Mouse (Mus musculus): ENCODE results near the gene Grap2.

DNA sequence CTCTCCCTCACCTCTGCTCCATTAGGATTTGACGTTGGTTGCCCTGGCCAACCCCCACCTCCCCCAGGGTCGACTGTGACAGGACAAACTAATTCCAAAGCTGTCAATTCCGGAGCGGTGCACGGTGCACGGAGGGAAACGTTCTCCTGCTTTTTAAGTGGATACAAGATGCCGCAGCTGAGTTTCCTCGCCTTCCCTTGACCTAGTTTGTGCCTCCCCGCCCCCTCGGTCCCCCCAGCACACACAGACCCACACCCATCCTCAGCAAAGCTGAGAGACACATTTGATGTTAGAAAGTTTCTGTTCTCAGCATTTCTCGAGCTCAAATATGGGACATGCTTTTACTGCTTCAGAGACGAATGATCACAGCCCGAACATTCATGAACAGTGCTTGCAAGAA lies 58.3 kb downstream of the Grap2 start:
- TF ChIP-seq POLR2A (IDR thresholded peaks at IDR 0.05; ENCODE audit: insufficient read length, low read depth): no peak
- no peak for TF ChIP-seq REST (IDR thresholded peaks at IDR 0.05; ENCODE audit: insufficient read depth, insufficient read length)
- TF ChIP-seq MAX (IDR thresholded peaks at IDR 0.05; ENCODE audit: low read depth): no peak
- no peak for TF ChIP-seq E2F4 (IDR thresholded peaks at IDR 0.05; ENCODE audit: insufficient read depth)
- TF ChIP-seq MYOG (IDR thresholded peaks at IDR 0.05; ENCODE audit: control insufficient read depth in 1 of 3, insufficient read depth in 1 of 3, insufficient read length in 2 of 3, low read depth in 2 of 3): no peak
- no peak for TF ChIP-seq MYOD1 (IDR thresholded peaks at IDR 0.05; ENCODE audit: control insufficient read depth in 1 of 3, insufficient read length in 2 of 3, low read depth in 2 of 3)
- no peak for TF ChIP-seq POLR2AphosphoS2 (IDR thresholded peaks at IDR 0.05; ENCODE audit: insufficient read length, low read depth)
- TF ChIP-seq CEBPB (IDR thresholded peaks at IDR 0.05; ENCODE audit: insufficient read depth, poor library complexity, severe bottlenecking): no peak
- no peak for TF ChIP-seq USF1 (IDR thresholded peaks at IDR 0.05; ENCODE audit: low read depth)
- no peak for TF ChIP-seq TCF12 (IDR thresholded peaks at IDR 0.05; ENCODE audit: insufficient read depth, poor library complexity, severe bottlenecking)
- TF ChIP-seq TCF3 (IDR thresholded peaks at IDR 0.05; ENCODE audit: insufficient read length, low read depth): no peak
- TF ChIP-seq SRF (IDR thresholded peaks at IDR 0.05; ENCODE audit: control insufficient read depth, insufficient read length, low read depth): no peak

All from myocyte (in vitro differentiated cells).